Mouse (Mus musculus) kidney, postnatal 36 days (tissue): ENCODE data around the gene Rnf220.
A peak's percentile ranks its signal among the peaks of the same experiment; 100 is the strongest.

Experiments used
- DNase-seq, 2 experiments: peaks; one replicate each; pipeline ENCODE4 v3.0.0; 2021 to 2022; ENCODE audit warnings: mixed read lengths in 2 of 2

The Rnf220 gene

DNA sequence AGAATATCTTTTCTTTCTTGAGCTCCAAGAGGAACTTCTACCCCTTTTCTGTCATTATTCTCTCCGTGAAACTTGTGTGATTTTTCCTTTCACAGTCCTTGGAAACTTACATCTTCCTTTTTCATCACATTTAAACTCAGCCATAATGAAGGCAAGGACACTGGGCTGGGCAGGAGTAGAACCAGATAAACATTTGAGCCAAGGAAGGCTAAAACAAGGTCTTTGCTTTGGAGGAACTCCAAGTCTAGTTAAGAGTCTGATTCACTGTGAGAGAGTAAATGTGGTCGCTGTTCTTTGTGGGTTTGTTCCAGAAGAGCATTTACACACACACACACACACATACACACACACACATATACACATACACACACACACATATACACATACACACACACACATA is 205.2 kb downstream of the Rnf220 start:
- no peak for DNase-seq

DNA sequence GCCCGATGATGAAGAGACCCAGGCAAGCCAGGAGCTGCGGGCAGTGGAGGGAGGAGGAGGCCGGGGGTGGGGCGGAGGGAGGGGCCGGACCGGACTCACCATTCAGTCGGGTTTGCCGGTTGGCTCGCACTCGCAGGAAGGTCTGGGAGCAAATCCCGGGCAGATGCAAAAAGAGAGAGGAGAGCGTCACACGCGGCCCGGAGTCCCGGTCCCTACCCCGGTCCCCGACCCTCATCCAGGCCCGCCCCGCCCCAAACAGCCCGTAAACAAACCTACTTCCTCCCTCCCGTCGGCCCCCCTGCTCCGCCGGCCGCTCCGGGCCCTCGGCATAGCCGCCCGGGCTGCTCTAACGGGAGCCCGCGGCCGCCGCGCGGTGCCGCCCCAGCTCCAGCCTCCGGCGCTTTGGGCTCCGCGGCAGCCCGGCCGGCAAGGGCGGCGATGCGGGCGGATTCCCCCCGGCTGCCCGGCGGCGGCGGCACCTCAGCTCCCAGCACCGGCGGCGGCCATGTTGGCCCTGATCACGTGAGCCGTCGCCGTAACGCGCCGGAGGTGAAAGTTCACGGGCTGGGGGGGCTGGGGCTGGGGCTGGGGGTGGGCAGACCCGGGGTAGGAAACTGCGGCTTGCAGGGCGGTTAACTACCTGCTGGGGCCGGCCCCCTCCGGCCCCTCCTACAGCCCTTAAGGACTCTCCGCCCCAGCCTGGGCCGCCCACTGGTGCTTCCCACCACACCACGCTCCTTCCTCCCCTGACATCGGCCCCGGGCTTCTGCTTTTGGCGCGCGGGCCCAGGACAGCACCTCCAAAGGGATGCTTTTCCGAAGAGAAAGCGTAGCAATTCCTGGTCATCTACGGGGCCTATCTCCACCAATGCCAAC is 207.7 kb downstream of the Rnf220 start:
- peak; percentile 84 to 88 for DNase-seq

DNA sequence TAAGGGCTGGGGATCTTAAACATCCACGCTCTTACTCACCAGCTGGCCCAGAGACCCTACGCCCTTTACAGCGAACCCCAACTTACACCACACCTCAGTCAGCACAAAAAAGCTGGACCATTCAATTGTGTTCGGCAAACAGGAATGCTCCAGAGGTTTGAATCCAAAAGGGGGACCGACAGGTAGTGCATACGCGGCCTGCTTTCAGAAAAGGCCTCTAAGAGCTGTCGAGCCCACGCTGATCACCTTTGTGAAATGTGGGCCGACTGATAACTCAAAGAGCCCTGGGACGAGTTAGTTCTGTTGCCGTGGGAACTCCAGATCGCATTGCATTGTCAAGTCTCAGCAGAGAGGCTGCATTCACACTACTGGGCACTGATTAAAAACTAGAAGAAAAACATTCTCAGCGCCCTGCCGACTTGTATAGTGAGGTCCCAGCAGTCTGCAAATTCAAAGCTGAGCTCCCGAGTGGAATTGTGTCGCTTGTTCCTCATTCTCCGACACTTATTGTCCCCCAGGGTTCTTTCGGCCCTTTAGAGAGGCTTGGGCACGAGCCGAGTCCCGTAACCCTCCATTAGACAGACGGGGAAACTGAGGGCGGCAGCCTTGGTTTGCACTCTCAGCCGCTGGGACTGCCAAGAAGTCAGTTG is 208.4 kb downstream of the Rnf220 start:
- no peak for DNase-seq

DNA sequence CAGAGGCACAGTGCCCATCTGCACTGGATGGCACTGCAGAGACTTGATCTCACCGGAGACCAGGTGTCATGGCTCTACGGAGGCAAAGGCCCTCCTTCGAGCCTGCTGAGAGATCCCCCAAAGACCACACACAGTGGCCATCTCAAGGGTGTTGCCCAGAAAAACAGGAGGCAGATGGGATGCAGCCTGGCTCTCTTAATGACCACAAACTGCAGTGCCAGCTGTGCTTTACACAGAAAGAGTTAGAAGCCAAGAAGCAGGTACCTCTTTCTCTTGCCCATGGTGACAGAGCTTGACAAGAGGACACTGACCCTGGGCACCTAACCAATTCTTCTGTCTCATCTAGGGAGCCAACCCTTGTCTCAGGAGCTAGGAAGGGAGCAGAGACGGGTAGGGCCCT is 212.5 kb downstream of the Rnf220 start:
- no peak for DNase-seq

DNA sequence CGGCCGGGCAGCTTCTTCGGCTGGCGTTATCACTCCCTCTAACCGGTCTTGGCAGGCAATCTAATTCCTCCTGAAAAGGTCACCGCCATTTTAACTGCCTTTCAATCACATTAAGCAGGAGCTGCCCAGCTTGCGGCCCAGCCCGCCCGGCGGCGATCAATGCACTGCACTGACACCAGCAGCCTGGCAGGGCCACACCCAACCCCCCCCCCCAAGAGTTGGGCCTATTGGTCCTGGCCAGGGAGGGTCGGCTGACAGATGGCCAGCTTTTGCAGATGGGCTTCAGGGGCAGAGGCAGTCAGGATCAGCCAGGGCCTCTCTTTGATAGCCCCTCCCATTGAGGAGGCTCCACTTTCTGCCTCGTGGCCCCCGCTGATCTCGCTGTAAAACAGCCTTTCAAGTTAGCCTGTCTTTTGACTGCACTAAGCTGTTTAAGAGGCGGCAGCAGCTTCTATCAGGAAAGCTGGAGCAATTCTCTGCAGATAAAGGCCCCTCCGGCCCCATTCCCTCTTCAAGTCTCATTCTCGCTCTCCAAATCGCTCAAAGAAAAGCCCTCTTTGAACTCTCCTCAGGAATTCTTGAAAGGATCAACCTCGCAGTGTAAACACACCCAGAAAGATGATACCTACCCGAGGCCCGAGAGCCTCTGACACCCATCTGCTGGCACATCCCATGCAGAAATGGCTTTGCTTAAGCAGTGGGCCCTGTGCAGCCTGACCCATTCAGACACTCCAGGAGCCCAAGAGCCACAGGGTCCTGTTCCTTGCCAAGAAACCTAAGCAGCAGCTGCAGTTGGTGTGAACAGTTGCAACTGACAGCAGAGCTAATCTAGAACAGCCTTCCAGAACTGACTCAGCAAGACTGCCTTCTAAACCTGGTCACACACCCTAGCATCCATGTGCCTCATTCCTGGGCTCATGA is 213.3 kb downstream of the Rnf220 start:
- DNase-seq: no peak

DNA sequence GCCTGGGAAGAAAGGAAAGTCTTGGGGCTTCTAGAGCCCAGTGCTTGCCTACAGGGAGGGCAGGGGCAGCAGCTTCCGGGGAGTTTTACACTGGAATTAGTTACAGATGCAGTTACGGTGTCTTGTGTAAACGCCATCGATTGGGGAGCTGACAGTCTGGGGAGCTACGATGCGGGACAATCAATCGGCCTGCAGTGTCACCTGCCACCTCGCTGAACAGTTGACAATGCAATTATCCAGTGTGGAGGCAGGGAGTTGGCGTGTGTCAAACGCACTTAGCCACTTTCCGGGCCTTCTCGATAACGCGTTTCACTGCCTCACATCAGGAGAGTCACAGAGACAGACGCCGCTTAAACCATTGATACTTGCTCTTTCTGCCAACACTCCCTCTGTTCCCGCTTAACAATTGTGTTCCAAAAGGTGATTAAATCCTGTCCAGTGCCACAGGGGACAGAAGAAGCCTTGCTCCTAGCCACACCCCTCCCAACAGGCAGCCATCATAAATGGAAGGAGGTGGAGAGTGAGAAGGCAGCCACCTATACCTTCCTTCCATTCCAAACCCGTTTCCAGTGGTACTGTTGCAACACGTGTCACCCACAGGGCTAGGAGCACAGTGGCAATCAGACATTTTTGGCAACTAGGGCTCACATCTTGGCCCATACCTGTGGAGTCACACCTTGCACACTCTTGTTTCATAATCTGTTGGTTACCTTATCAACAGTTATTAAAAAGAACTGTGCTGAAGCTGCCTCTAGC is 215.6 kb downstream of the Rnf220 start:
- DNase-seq: no peak

DNA sequence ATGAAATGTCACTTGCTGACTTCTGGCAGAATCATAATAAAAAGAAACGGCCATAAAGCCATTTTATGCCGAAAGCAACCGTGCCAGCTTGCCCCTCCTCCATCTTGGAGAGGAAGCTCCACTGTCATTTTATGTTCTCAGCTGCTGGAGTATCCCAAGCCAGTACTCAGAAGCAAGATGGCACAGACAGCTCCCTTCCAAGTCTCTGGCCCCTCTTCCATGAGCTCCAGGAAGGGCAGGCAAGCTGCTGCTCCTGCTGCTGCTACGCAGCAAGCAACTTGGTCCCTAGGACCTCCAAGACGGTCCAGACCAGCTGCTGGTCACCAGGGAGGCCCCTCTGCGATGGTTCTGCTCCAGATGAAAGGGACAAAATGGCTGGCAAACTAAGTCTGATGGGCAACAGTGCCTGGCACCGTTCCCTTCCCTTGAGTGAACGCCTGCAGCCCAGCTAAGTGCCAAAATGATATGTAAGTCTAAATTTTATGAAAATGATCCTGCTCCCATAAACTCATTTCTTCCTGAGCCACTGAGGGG is 216.4 kb downstream of the Rnf220 start:
- DNase-seq: no peak

DNA sequence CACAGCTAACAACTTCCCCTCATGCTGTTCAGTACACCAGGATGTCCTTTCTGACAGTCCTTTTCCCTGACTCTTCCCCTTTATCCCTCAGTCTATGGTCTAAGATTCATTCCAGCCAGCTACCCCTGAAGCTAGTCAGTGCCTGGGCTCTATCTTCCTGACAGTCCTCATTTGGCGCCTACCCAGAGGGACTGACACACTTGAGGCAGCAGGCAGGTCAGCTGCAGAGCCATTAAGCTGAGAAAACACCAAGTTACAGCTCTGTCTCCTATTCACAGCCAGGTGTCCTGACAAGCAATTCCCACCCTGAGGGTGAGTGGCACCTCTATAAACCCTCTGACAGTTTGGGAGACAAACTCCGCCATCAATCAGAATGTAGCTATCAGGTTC is 217.6 kb downstream of the Rnf220 start:
- DNase-seq: no peak

DNA sequence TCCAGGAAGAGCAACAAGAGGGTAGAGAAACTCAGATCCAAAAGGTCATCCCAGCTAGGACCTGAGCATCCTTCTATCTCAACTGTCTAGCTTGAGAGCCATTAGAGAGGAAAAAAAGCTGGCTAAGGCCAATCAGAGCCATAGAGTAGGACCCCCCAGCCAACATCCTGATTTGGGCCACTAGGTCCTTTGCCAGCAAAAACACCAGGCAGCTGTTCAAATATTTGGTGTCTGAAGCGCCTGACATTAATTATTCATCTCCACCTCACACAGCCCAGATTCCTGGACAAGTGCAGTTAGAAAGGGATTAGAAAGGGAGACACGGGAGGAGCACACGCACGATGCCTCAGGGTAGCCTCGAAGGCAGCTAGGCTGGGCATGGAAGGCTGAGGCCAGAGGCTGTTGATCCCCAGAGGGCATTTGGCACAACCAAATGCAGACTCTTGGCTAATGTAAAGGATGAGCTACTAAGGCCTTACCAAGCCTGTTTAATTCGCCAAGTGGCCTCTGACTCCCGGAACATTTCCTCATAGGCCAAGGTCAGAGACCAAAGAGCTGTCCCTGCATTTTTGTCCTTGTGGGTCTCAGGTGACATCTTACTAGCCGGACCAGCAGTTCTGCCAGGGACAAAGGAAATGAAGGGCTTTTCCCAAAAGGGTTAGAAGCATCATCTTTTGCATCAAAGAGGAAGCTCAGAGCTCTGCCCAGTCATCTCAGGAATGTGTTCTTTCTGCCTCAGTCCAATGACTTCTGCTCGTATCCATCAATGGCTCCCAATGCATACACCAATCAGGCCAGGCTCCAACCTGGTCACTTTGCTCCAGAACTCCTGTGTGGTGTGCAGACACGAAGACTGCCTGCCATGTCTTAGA is 218.2 kb downstream of the Rnf220 start:
- DNase-seq: no peak

DNA sequence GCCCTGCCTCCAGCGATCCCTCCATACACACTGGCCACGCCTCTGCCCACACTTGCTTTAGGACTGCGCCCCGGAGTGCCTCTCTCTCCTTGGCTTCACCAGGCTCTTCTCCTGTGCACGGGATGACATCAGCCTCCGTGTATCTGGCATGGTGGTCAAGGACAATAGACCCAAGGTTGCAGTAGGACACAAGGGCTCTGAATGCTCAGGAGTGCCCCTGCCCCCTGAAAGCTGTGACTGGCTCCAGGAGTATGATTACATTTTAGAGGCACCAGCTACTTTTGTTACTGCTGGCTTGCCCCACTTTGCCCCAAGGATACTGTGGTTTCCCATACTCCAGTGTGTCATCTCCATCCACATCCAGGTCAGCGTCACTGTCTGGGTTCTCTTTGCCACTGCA is 219.2 kb downstream of the Rnf220 start:
- DNase-seq: no peak

DNA sequence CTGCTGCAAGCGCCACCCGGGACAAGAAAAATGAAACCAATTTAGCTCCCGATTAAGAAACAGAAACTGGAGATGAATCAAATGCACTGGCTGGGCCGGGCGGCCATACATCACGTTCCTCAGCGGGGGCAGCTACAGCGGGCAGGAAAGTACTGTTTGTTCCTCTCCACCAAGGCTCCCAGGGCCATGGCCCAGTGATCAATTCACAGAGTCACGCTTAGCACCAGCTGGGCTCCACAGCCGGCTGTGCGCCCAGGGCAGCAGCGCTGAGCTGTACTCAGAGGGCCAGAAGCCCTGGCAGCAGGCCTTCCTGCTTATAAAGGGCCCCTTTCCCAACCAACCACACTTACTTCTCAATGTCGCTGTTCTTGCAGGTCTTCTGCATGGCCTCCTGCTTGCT is 219.8 kb downstream of the Rnf220 start:
- no peak for DNase-seq

DNA sequence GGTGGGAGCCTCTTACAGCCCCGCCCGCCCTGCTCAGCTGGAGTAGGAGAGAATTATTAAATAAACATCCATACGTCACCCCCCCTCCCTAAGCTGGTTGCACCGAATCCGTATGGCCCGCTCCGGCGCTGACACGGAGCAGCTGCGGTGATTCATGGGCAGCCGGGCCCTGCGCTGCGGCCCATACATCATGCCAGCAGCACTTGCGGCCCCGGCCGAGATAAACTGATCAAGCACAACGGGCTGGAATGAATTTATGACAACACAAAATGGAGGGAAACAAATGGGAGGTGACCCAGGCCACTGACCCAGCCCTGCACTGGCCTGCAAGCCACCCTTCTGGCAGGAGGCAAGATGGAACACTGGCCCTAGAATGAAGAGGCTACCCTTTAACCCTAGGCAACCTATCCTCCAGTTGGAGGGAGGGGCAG is 220.6 kb downstream of the Rnf220 start:
- peak in 1 of 2 experiments; percentile 35 for DNase-seq

DNA sequence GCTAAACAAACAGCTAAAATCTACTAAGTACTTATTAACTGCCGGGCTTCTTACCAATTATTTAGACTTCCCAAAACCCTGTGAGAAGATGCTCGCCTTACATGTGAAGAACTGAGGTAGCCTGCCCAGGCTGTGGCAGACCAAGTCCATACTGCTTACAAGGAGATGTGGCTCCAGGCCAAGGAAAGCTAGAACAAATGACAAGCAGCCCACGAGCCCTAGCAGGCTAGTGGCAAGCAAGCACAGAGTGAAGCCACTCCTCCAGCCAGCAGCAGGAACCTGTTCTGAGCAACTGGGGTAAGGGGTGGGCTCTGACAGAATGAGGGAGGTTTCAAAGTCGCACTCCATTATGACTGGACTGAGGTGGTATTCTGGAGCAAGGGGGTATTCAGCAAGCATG is 222.1 kb downstream of the Rnf220 start:
- DNase-seq: no peak

DNA sequence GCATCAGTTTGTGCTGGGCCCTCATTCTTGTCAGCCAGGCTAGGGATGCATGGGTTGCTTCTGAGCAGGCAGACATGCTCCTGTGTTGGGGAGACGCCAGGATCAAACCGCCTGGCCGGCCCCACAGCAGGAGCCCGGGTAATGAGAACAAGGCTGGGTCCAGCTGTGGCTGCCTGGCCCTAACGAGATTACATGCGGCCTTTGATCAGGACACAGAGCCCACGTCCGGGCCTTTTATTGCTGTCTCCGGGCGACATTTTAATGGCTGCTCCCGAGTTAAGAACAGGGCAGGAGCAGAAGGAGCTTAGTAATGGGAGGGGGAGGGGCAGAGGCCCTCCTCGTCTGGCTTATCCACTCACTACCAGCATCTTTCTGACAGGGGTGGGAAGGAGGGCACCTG is 224.4 kb downstream of the Rnf220 start:
- no peak for DNase-seq

DNA sequence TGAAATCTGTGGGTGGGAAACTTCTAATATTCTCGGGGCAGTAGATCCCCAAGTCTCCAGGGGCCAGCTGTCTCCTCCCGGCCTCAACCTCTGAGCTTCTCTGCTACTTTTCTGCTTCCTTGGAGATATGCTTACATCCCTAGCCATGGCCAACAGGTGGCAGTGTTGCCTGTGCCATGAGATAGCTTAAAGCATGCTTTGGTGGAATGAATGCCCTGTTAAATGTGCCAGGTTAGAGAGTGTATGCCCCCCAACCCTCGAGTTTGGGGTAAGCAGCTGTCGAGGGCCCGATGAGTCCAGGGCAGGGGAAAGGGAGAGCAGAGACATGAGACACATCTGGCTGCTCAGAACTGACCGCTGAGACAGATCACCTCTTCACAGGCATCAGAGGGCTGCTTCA is 226.6 kb downstream of the Rnf220 start:
- peak; percentile 70 to 88 for DNase-seq

DNA sequence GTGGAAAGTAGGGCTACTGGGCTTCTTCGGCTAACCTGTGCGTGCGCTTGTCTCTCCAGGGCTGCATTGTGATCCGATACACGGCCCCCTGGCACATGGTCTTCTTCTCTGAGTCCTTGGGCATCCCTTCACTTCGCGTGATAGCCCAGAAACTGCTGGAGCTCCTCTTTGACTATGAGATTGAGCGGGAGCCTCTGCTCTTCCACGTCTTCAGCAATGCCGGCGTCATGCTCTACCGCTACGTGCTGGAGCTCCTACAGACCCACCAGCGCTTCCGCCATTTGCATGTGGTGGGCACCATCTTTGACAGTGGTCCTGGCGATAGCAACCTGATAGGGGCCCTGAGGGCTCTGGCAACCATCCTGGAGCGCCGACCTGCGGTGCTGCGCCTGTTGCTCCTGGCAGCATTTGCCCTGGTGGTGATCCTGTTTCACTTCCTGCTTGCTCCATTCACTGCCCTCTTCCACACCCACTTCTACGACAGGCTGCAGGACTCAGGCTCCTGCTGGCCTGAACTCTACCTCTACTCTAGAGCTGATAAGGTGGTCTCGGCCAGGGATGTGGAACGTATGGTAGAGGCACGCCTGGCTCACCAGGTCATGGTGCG is 228.9 kb downstream of the Rnf220 start:
- no peak for DNase-seq

DNA sequence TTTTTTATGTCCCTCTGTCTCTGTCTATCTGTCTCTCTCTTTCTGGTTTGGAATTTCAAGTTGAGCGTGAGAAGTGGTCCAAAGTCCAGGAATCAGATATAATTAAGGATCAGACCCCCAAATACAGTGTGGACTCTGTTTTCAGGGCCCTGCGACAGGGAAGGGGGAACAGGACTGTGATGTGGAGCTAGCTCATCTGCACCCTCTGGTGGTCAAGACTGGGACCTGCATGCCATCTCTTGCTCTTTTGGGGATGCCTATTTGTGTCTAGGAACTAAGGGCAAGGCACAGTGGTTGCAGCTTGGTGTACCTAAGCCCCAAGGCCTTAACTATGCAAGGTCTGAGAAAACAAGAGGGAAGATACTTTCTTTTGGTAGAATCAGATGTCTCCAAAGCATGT is 229.6 kb downstream of the Rnf220 start:
- peak; percentile 74 to 87 for DNase-seq

DNA sequence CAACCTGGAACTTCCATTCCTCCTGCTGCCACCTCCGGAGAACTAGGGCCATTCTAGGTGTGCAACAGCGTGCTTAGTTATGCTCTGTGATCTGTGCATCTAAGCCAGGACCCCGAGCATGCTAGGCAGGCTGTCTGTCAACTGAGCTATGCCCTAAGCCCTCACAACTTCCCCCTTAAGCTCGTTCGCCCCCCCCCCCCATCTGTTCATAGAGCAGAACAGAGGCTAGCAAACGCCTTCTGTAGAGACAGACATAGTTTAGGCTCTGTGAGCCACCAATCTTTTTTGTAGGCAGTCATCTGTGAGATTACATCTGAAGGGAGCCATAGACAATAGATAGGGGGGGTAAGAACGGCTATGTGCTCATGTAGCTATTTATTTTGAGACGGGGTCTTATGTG is 233.9 kb downstream of the Rnf220 start:
- no peak for DNase-seq

DNA sequence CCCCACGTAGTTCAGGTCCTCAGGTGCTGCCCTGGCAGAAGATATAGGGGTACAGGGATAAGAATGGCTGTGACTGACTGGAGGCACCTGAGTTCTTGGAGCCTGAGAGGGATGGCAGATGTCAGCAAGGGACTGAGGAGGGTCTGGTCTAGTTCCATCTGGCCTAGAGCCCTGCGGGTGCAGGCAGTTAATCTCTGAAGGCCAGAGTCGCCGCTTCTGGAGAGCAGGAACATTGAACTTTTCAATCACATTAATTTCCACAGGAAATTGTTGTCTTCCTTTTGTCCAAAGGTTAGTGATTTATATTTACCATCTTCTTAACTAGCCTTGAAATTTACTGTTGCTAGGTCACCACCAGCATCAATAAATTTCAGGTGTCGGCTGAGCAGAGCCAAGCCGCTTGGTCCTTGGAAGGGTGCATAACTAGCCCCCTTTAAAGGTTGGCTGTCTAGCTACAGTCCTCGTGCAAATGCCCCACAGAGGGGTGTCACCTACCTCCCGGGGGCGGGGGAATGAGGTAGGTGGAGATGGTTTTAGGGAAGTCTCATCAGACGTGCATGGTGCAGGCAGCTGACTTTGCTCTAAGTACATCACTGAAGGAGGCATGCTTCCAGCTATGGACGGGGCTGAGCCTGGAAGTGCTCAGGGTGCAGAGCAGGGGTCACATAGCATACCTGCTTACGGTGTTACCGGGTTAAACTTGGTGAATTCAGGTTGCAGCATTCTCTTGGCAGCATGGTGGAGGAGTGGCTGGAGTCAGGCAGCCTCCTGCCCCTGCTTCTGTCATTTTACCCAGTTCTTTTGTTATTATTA is 234.5 kb downstream of the Rnf220 start:
- peak in 1 of 2 experiments; percentile 49 for DNase-seq

DNA sequence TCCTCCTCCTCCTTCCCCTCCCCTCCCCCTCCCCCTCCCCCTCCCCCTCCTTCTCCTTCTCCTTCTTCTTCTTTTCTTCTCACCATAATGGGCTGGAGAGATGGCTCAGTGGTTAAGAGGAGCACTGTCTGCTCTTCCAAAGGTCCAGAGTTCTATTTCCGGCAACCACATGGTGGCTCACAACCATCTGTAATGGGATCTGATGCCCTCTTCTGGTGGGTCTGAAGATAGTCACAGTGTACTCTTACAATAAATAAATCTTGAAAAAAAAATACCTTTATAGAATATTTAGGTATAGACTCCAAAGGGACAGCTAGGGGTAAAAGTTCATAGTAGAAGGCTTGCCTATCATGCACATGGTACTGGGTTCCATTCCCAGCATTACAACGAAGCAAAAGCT is 235.6 kb downstream of the Rnf220 start:
- DNase-seq: no peak
